15 mouse cellular contexts compared by ENCODE assay signal in the genomic region with DNA sequence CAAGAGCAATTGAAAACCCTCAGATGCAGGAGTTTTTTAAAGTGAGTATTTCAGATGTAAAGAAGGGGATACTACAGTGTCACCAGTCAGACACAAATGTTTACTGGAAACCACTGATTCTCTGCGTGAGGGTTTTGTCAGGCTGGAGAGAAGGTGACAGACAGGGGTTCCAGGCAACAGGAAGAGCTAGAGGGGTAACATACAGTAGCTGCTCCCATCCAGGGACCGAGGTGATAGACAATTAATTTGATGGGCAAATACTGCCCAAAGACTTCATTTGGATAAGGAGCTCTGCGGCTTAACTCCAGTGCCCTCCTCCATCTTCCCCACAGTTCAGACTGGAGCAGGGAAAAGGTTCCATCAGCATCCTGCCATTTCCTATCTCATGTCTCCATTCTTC.
"Had no signal": no experiment of that assay in that cellular context is flagged by ENCODE, and none has a peak within 500 bp of the region (broad histone marks: within the 10 kb centered on the region; RNA-seq: fewer than 3 reads in every experiment).

No protein-coding gene starts in this region.

- H3K9me3 ChIP-seq: midbrain, embryonic 10.5 days; midbrain, embryonic 12.5 days had no signal

- H3K36me3 ChIP-seq: midbrain, embryonic 10.5 days; midbrain, embryonic 12.5 days had no signal

- DNase-seq: lung, adult 18-20 months; lung, postnatal 10 days; lung, postnatal 4 days; right cerebral cortex, adult 18-20 months; right cerebral cortex, postnatal 25 days; right cerebral cortex, postnatal 4 days; spleen, adult 18-20 months; thymus, adult 18-20 months; thymus, postnatal 25 days; thymus, postnatal 4 days had no signal

- H3K4me3 ChIP-seq: midbrain, embryonic 10.5 days; midbrain, embryonic 12.5 days; myocyte had no signal

- H3K9ac ChIP-seq: lung, embryonic 14.5 days; midbrain, embryonic 12.5 days had no signal

- H3K4me1 ChIP-seq: midbrain, embryonic 12.5 days had no signal

- H3K4me2 ChIP-seq: lung, embryonic 14.5 days; midbrain, embryonic 12.5 days had no signal

- H3K27ac ChIP-seq: midbrain, embryonic 10.5 days; midbrain, embryonic 12.5 days had no signal

- H3K27me3 ChIP-seq: midbrain, embryonic 12.5 days had no signal

- ATAC-seq: midbrain, embryonic 16.5 days had no signal
